Mouse (Mus musculus): ENCODE data around the gene Pih1d2.

Pih1d2 gene

GRCm38 (mm10) chr9:50616766-50617603 lies at the start of gene Pih1d2, which contains the start of gene Nkapd1:
TSS of gene Pih1d2 (plus strand) at chr9:50617321.
TSS of gene Nkapd1 (minus strand) at chr9:50617464.
- DNase-seq (ENCODE audit: low read depth, low spot score): peak; percentile 96

GRCm38 (mm10) chr9:50567372-50567771 lies 49.7 kb upstream of the Pih1d2 start:
- DNase-seq (ENCODE audit: low read depth, low spot score): no peak

GRCm38 (mm10) chr9:50567881-50568280 lies 49.2 kb upstream of the Pih1d2 start:
- no peak for DNase-seq (ENCODE audit: low read depth, low spot score)

GRCm38 (mm10) chr9:50569599-50570525 lies 47.3 kb upstream of the Pih1d2 start:
- DNase-seq (ENCODE audit: low read depth, low spot score): peak; percentile 34

- DNase-seq (ENCODE audit: low read depth, low spot score): no peak
These were observed 36.8 kb upstream of the Pih1d2 start for GRCm38 (mm10) chr9:50580370-50580769.

GRCm38 (mm10) chr9:50585145-50585818 lies 31.8 kb upstream of the Pih1d2 start:
- no peak for DNase-seq (ENCODE audit: low read depth, low spot score)

GRCm38 (mm10) chr9:50586955-50587354 lies 30.2 kb upstream of the Pih1d2 start:
- no peak for DNase-seq (ENCODE audit: low read depth, low spot score)

- peak; percentile 46 for DNase-seq (ENCODE audit: low read depth, low spot score)
These were observed 26.1 kb upstream of the Pih1d2 start for GRCm38 (mm10) chr9:50590856-50591518.

- DNase-seq (ENCODE audit: low read depth, low spot score): no peak
These were observed 24.2 kb upstream of the Pih1d2 start for GRCm38 (mm10) chr9:50592955-50593354.

- DNase-seq (ENCODE audit: low read depth, low spot score): peak; percentile 61
These were observed 23.6 kb upstream of the Pih1d2 start for GRCm38 (mm10) chr9:50593544-50593943.

GRCm38 (mm10) chr9:50594794-50595417 lies 22.2 kb upstream of the Pih1d2 start:
- no peak for DNase-seq (ENCODE audit: low read depth, low spot score)

GRCm38 (mm10) chr9:50596973-50597372 lies 20.1 kb upstream of the Pih1d2 start:
- no peak for DNase-seq (ENCODE audit: low read depth, low spot score)

GRCm38 (mm10) chr9:50601536-50601935 lies 15.6 kb upstream of the Pih1d2 start:
- DNase-seq (ENCODE audit: low read depth, low spot score): no peak

- DNase-seq (ENCODE audit: low read depth, low spot score): no peak
These were observed 14.9 kb upstream of the Pih1d2 start for GRCm38 (mm10) chr9:50602055-50602845.

GRCm38 (mm10) chr9:50603189-50603997 lies 13.7 kb upstream of the Pih1d2 start, which contains the start of the genes Sdhd and Timm8b:
TSS of gene Sdhd (minus strand) at chr9:50603812.
TSS of gene Timm8b (plus strand) at chr9:50603910.
- DNase-seq (ENCODE audit: low read depth, low spot score): peak; percentile 98

- no peak for DNase-seq (ENCODE audit: low read depth, low spot score)
These were observed 13.2 kb upstream of the Pih1d2 start for GRCm38 (mm10) chr9:50603998-50604324.

GRCm38 (mm10) chr9:50604338-50604737 lies 12.8 kb upstream of the Pih1d2 start:
- no peak for DNase-seq (ENCODE audit: low read depth, low spot score)

- DNase-seq (ENCODE audit: low read depth, low spot score): peak; percentile 62
These were observed 5.0 kb upstream of the Pih1d2 start for GRCm38 (mm10) chr9:50612115-50612514.

- no peak for DNase-seq (ENCODE audit: low read depth, low spot score)
These were observed 960 bp upstream of the Pih1d2 start for GRCm38 (mm10) chr9:50616161-50616560.
